Mouse (Mus musculus): ENCODE measurements at regions not wholly inside any gene's neighbourhood (a gene's known extent, or its start where the extent isn't known, plus 50 kb on each side); places are given as distances from the start of the nearest gene placed in this dataset.

- H3K9ac ChIP-seq (replicated peaks; ENCODE audit: low read length, poor library complexity, severe bottlenecking), result no peak overlapping the region
- H3K9me3 ChIP-seq (ENCODE audit: low read length), result no peaks in the 10 kb centered on the region
- no peak for TF ChIP-seq CTCF (IDR thresholded peaks at IDR 0.05)
- H3K4me2 ChIP-seq (ENCODE audit: low read depth, low read length, poor library complexity, severe bottlenecking), result no peak overlapping the region
- DNase-seq (ENCODE audit: low spot score), result no peak
- WGBS, result 95% methylated on average over 3 of the region's 3 CpGs
- ATAC-seq (ENCODE audit: low FRiP score), result no peak
- no peaks in the 10 kb centered on the region for H3K36me3 ChIP-seq (ENCODE audit: insufficient read depth, low read length)
- 0 out of 2 replicates have a peak, but pooled peaks cover under 1% of the 10 kb centered on the region for H3K4me1 ChIP-seq (ENCODE audit: insufficient read depth, low read length)
- no peak overlapping the region for H3K4me3 ChIP-seq (ENCODE audit: low read depth, low read length)
- no peaks in the 10 kb centered on the region for H3K27me3 ChIP-seq (ENCODE audit: insufficient read depth, low read length)
- no peak overlapping the region for H3K27ac ChIP-seq (ENCODE audit: low read depth, low read length)
These were observed 193.3 kb downstream of the Stk31 start for GRCm38 (mm10) chr6:49588677-49589076.

- Histone ChIP-seq H3K36me3 (ENCODE audit: insufficient read depth, low read length) (no peaks in the 10 kb centered on the region), H3K9me3 (ENCODE audit: low read length) (no peaks in the 10 kb centered on the region), H3K4me3 (ENCODE audit: low read depth, low read length) (no peak overlapping the region), H3K27ac (ENCODE audit: low read depth, low read length) (no peak overlapping the region), H3K9ac (replicated peaks; ENCODE audit: low read length, poor library complexity, severe bottlenecking) (no peak overlapping the region), H3K4me1 (ENCODE audit: insufficient read depth, low read length) (no peaks in the 10 kb centered on the region), H3K4me2 (ENCODE audit: low read depth, low read length, poor library complexity, severe bottlenecking) (no peak overlapping the region), H3K27me3 (ENCODE audit: insufficient read depth, low read length) (no peaks in the 10 kb centered on the region)
- DNase-seq (ENCODE audit: low spot score), result peak; percentile 88
- 57% methylated on average over 7 of the region's 7 CpGs for WGBS
- no peak for TF ChIP-seq CTCF (IDR thresholded peaks at IDR 0.05)
- ATAC-seq (ENCODE audit: low FRiP score), result no peak
These were observed 195.7 kb downstream of the Stk31 start for GRCm38 (mm10) chr6:49590927-49591631.

- H3K36me3 ChIP-seq (ENCODE audit: insufficient read depth, low read length), result no peaks in the 10 kb centered on the region
- ATAC-seq (ENCODE audit: low FRiP score) (no peak), DNase-seq (ENCODE audit: low spot score) (no peak)
- TF ChIP-seq CTCF (IDR thresholded peaks at IDR 0.05), result no peak
- no peaks in the 10 kb centered on the region for H3K4me1 ChIP-seq (ENCODE audit: insufficient read depth, low read length)
- H3K4me3 ChIP-seq (ENCODE audit: low read depth, low read length), result no peak overlapping the region
- H3K27me3 ChIP-seq (ENCODE audit: insufficient read depth, low read length), result no peaks in the 10 kb centered on the region
- H3K9me3 ChIP-seq (ENCODE audit: low read length), result no peaks in the 10 kb centered on the region
- 76% methylated on average over 2 of the region's 2 CpGs for WGBS
- H3K4me2 ChIP-seq (ENCODE audit: low read depth, low read length, poor library complexity, severe bottlenecking), result no peak overlapping the region
- no peak overlapping the region for H3K27ac ChIP-seq (ENCODE audit: low read depth, low read length)
- H3K9ac ChIP-seq (replicated peaks; ENCODE audit: low read length, poor library complexity, severe bottlenecking), result no peak overlapping the region
These were observed 196.2 kb downstream of the Stk31 start for GRCm38 (mm10) chr6:49591632-49592000.

GRCm38 (mm10) chr6:49592676-49593075 lies 197.3 kb downstream of the Stk31 start:
- H3K27ac ChIP-seq (ENCODE audit: low read depth, low read length), result no peak overlapping the region
- H3K27me3 ChIP-seq (ENCODE audit: insufficient read depth, low read length), result no peaks in the 10 kb centered on the region
- 91% methylated on average over 5 of the region's 5 CpGs for WGBS
- no peaks in the 10 kb centered on the region for H3K36me3 ChIP-seq (ENCODE audit: insufficient read depth, low read length)
- no peak overlapping the region for H3K9ac ChIP-seq (replicated peaks; ENCODE audit: low read length, poor library complexity, severe bottlenecking)
- DNase-seq (ENCODE audit: low spot score) (no peak), ATAC-seq (ENCODE audit: low FRiP score) (no peak)
- H3K4me2 ChIP-seq (ENCODE audit: low read depth, low read length, poor library complexity, severe bottlenecking), result no peak overlapping the region
- no peaks in the 10 kb centered on the region for H3K4me1 ChIP-seq (ENCODE audit: insufficient read depth, low read length)
- no peak for TF ChIP-seq CTCF (IDR thresholded peaks at IDR 0.05)
- no peaks in the 10 kb centered on the region for H3K9me3 ChIP-seq (ENCODE audit: low read length)
- H3K4me3 ChIP-seq (ENCODE audit: low read depth, low read length), result no peak overlapping the region

GRCm38 (mm10) chr6:49603201-49603600 lies 207.8 kb downstream of the Stk31 start:
- Histone ChIP-seq H3K27me3 (ENCODE audit: insufficient read depth, low read length) (no peaks in the 10 kb centered on the region), H3K4me3 (ENCODE audit: low read depth, low read length) (no peak overlapping the region), H3K4me1 (ENCODE audit: insufficient read depth, low read length) (peaks cover 9% of the 10 kb centered on the region), H3K36me3 (ENCODE audit: insufficient read depth, low read length) (no peaks in the 10 kb centered on the region), H3K9ac (replicated peaks; ENCODE audit: low read length, poor library complexity, severe bottlenecking) (no peak overlapping the region), H3K4me2 (ENCODE audit: low read depth, low read length, poor library complexity, severe bottlenecking) (no peak overlapping the region), H3K9me3 (ENCODE audit: low read length) (no peaks in the 10 kb centered on the region), H3K27ac (ENCODE audit: low read depth, low read length) (0 out of 2 replicates have a peak overlapping the region, but pooled peaks have one; percentile 43)
- WGBS, result 24% methylated on average over 1 of the region's 1 CpGs
- DNase-seq (ENCODE audit: low spot score) (no peak), ATAC-seq (ENCODE audit: low FRiP score) (no peak)
- TF ChIP-seq CTCF (IDR thresholded peaks at IDR 0.05), result no peak

- no peaks in the 10 kb centered on the region for H3K27me3 ChIP-seq (ENCODE audit: insufficient read depth, low read length)
- TF ChIP-seq CTCF (IDR thresholded peaks at IDR 0.05), result no peak
- no peak overlapping the region for H3K9ac ChIP-seq (replicated peaks; ENCODE audit: low read length, poor library complexity, severe bottlenecking)
- ATAC-seq (ENCODE audit: low FRiP score), result 0 out of 2 replicates have a peak, but pooled peaks have one; percentile 38
- peaks cover 9% of the 10 kb centered on the region for H3K4me1 ChIP-seq (ENCODE audit: insufficient read depth, low read length)
- no peak overlapping the region for H3K4me3 ChIP-seq (ENCODE audit: low read depth, low read length)
- no peak overlapping the region for H3K4me2 ChIP-seq (ENCODE audit: low read depth, low read length, poor library complexity, severe bottlenecking)
- WGBS, result 17% methylated on average over 3 of the region's 3 CpGs
- no peaks in the 10 kb centered on the region for H3K36me3 ChIP-seq (ENCODE audit: insufficient read depth, low read length)
- H3K9me3 ChIP-seq (ENCODE audit: low read length), result no peaks in the 10 kb centered on the region
- peak; percentile 65 for DNase-seq (ENCODE audit: low spot score)
- H3K27ac ChIP-seq (ENCODE audit: low read depth, low read length), result no peak overlapping the region
These were observed 208.4 kb downstream of the Stk31 start for GRCm38 (mm10) chr6:49603844-49604243.
